Mouse (Mus musculus) liver, adult 2 months (tissue): ENCODE measurements at regions not wholly inside any gene's neighbourhood (a gene's known extent, or its start where the extent isn't known, plus 50 kb on each side); places are given as distances from the start of the nearest gene placed in this dataset.

Experiments
- CTCF ChIP-seq: fragments of 200-500 bp; IDR thresholded peaks from 2 replicates; pipeline ENCODE4 v1.5.1; 2011; ENCODE audit warnings: low read depth, low read length, control low read depth
- POLR2A ChIP-seq: fragments of 200-500 bp; IDR thresholded peaks from 2 replicates; pipeline ENCODE4 v1.6.1; 2011; ENCODE audit warnings: low read length, control low read depth; ENCODE audit not compliant: insufficient read depth; ENCODE audit errors: extremely low read depth

GRCm38 (mm10) chr12:107322861-107323260 lies 165.6 kb upstream of the 3110018I06Rik start:
- TF ChIP-seq CTCF (no peak), POLR2A (no peak)
